Mouse (Mus musculus) forebrain, embryonic 13.5 days (tissue): ENCODE results near the gene Steap2. TPM values are rescaled to one million over a fixed set of nuclear protein-coding genes. Genes with fewer than 3 reads are reported as not detected.

Experiments
- ATAC-seq: fragments of 200-750 bp; cut with Nextera tagmentation; 2 replicates; pipeline ENCODE4 v1.8.0; 2017
- H3K27ac ChIP-seq: fragments of 300-500 bp; sonication (generic); 2 replicates; pipeline ENCODE4 v1.5.1; 2015; ENCODE audit warnings: inconsistent platforms, mild to moderate bottlenecking, moderate library complexity
- H3K27me3 ChIP-seq: fragments of 300-500 bp; sonication (generic); 2 replicates; pipeline ENCODE4 v1.6.1; 2015; ENCODE audit warnings: mild to moderate bottlenecking, inconsistent platforms
- H3K36me3 ChIP-seq: fragments of 300-500 bp; sonication (generic); 2 replicates; pipeline ENCODE4 v1.6.1; 2015; ENCODE audit warnings: mild to moderate bottlenecking, inconsistent platforms; ENCODE audit not compliant: poor library complexity, severe bottlenecking
- H3K4me1 ChIP-seq: fragments of 300-500 bp; sonication (generic); 2 replicates; pipeline ENCODE4 v1.6.1; 2015; ENCODE audit warnings: inconsistent platforms
- H3K4me2 ChIP-seq: fragments of 300-500 bp; sonication (generic); 2 replicates; pipeline ENCODE4 v1.6.1; 2015; ENCODE audit warnings: inconsistent platforms, mild to moderate bottlenecking, moderate library complexity
- H3K4me3 ChIP-seq: fragments of 300-500 bp; sonication (generic); 2 replicates; pipeline ENCODE4 v1.5.1; 2015; ENCODE audit warnings: mild to moderate bottlenecking, inconsistent platforms
- H3K9ac ChIP-seq: fragments of 300-500 bp; sonication (generic); 2 replicates; pipeline ENCODE4 v1.6.1; 2015; ENCODE audit warnings: mild to moderate bottlenecking, inconsistent platforms
- H3K9me3 ChIP-seq: fragments of 300-500 bp; sonication (generic); replicated peaks from 2 replicates; pipeline ENCODE4 v1.6.1; 2016; ENCODE audit warnings: inconsistent platforms
- WGBS: fragments of 180-500 bp; shearing (Covaris S2); methylation state at CpG from one replicate; pipeline ENCODE4 v1.1.7; 2015; 5-methylcytosine and 5-hydroxymethylcytosine counted together
- polyA plus RNA-seq: library from polyadenylated mRNA; unstranded; fragments of >200 nt; fragmentation: Nextera tagmentation; extraction: Ambion mirVana; gene quantifications from 2 replicates; pipeline ENCODE4 v1.2.1, GENCODE M21; 2015

Gene Steap2
- polyA plus RNA-seq, 1 experiment from 2014 or later = 5.4 TPM

DNA sequence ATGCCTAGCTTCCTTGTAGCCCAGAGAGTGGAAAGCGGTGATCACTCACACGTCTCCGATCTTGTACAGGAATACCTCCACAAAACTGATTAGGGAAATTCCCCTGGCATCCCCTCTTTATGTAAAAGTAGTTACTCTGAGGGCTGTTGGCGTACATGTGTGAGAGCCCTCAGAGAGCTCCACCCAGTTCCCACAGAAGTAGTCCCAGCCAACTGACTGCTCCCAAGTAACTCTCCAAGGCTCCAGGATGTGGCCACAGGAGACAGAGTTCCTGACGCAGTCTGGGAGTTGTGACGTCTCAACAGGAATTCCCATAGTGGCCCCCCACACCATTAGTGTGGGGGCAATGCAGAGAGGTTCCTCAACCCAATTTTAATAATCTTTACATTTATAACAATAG lies 31.3 kb downstream of the Steap2 start:
- 50% methylated on average over 6 of the region's 6 CpGs for WGBS
- no peaks in the 10 kb centered on the region for H3K9me3 ChIP-seq
- peaks cover 18% of the 10 kb centered on the region; the same call in 1 of the 2 replicates for H3K4me1 ChIP-seq
- H3K4me3 ChIP-seq = peak overlapping the region; percentile 71
- no peaks in the 10 kb centered on the region for H3K27me3 ChIP-seq
- peak; percentile 19 for ATAC-seq
- H3K4me2 ChIP-seq = peak overlapping the region; percentile 94
- no peaks in the 10 kb centered on the region for H3K36me3 ChIP-seq
- no peak overlapping the region for H3K9ac ChIP-seq
- no peak overlapping the region for H3K27ac ChIP-seq

- WGBS = 59% methylated on average over 2 of the region's 2 CpGs
- Histone ChIP-seq H3K4me2 (no peak overlapping the region), H3K4me3 (no peak overlapping the region), H3K9me3 (no peaks in the 10 kb centered on the region), H3K4me1 (peaks cover 5% of the 10 kb centered on the region; the same call in 1 of the 2 replicates), H3K27me3 (no peaks in the 10 kb centered on the region), H3K27ac (no peak overlapping the region), H3K36me3 (no peaks in the 10 kb centered on the region), H3K9ac (no peak overlapping the region)
- ATAC-seq = no peak
Observed at GRCm38 (mm10) chr5:5658680-5659079, 35.7 kb downstream of the Steap2 start.

- Histone ChIP-seq H3K4me1 (no peaks in the 10 kb centered on the region), H3K4me2 (no peak overlapping the region), H3K9ac (no peak overlapping the region), H3K9me3 (no peaks in the 10 kb centered on the region), H3K4me3 (no peak overlapping the region), H3K27ac (no peak overlapping the region), H3K27me3 (no peaks in the 10 kb centered on the region), H3K36me3 (no peaks in the 10 kb centered on the region)
- ATAC-seq = no peak
- 92% methylated on average over 2 of the region's 2 CpGs for WGBS
Observed at GRCm38 (mm10) chr5:5657932-5658331, 36.4 kb downstream of the Steap2 start.

DNA sequence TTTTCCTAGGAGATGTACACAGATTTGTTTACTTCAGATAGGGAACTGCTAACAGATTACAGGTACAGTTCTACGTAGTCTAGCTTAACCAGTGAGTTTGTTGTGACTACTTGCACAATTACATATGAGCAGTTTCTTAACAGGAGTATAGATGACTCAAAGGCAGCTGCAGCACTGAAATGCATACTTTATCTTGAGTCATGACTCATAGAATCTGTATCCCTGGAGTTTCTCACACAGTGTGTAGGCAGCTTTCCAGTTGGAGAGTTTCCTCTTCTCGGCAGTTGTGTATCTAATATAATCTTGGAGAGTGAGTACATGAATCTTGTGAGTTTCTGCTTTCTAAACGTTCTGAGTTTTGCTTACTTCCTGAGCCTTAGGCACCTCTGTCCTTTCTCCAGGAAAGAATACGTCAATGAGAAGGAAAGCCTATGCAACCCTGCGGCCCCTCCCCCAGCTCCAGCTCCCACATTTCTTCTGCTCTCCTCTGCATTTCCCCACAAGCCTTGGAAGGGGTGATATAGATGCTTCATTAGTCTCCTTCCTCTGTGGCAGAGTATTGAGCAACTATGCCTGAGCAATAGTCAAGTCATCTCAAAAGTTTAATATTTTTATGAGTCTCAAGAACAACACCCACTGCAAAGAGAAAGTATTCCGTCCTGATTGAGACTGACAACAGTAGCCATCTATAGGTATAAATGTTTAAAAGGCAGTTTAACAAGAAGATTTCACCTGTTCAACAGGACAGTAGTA lies 45.4 kb downstream of the Steap2 start:
- H3K36me3 ChIP-seq = no peaks in the 10 kb centered on the region
- H3K27me3 ChIP-seq = no peaks in the 10 kb centered on the region
- H3K27ac ChIP-seq = no peak overlapping the region
- no peak for ATAC-seq
- WGBS = 78% methylated on average over 6 of the region's 6 CpGs
- H3K4me2 ChIP-seq = no peak overlapping the region
- H3K4me1 ChIP-seq = no peaks in the 10 kb centered on the region
- H3K4me3 ChIP-seq = no peak overlapping the region
- H3K9me3 ChIP-seq = no peaks in the 10 kb centered on the region
- no peak overlapping the region for H3K9ac ChIP-seq

GRCm38 (mm10) chr5:5646173-5646572 lies 48.2 kb downstream of the Steap2 start:
- Histone ChIP-seq H3K36me3 (no peaks in the 10 kb centered on the region), H3K4me1 (no peaks in the 10 kb centered on the region), H3K4me3 (no peak overlapping the region), H3K9ac (no peak overlapping the region), H3K27me3 (no peaks in the 10 kb centered on the region), H3K27ac (no peak overlapping the region), H3K9me3 (no peaks in the 10 kb centered on the region), H3K4me2 (no peak overlapping the region)
- 8% methylated on average over 1 of the region's 1 CpGs for WGBS
- peak; percentile 51; the same call in 1 of the 2 replicates for ATAC-seq

GRCm38 (mm10) chr5:5638496-5638895 lies 55.9 kb downstream of the Steap2 start:
- Histone ChIP-seq H3K4me2 (no peak overlapping the region), H3K9me3 (no peaks in the 10 kb centered on the region), H3K36me3 (no peaks in the 10 kb centered on the region), H3K4me3 (no peak overlapping the region), H3K27me3 (no peaks in the 10 kb centered on the region), H3K9ac (no peak overlapping the region), H3K27ac (no peak overlapping the region), H3K4me1 (no peaks in the 10 kb centered on the region)
- WGBS = 56% methylated on average over 2 of the region's 2 CpGs
- no peak for ATAC-seq

GRCm38 (mm10) chr5:5625491-5625890 lies 68.9 kb downstream of the Steap2 start:
- Histone ChIP-seq H3K9ac (no peak overlapping the region), H3K27ac (no peak overlapping the region), H3K4me3 (no peak overlapping the region), H3K36me3 (no peaks in the 10 kb centered on the region), H3K4me1 (no peaks in the 10 kb centered on the region), H3K9me3 (no peaks in the 10 kb centered on the region), H3K27me3 (no peaks in the 10 kb centered on the region), H3K4me2 (no peak overlapping the region)
- WGBS = 86% methylated on average over 3 of the region's 3 CpGs
- ATAC-seq = no peak

DNA sequence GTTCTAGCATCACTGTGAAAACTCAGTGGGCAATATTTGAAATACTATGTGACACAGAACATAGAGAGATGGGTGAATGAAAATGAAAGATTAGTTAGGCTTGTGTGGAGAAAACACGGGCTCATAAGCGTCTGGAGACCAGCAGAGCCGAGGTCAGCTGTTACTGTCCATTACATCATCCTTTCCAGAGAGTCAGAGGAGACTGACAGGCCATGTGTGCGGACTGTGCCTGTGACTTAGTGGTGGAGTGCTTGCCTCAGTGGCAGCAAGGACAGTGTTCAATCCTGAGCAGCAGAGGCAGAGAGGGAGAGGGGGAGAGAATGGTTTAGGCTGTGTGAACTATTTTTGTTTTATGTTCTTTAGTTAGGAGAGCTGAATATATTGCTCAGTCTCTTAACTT lies 76.0 kb downstream of the Steap2 start:
- Histone ChIP-seq H3K9ac (no peak overlapping the region), H3K4me3 (no peak overlapping the region), H3K9me3 (no peaks in the 10 kb centered on the region), H3K27ac (no peak overlapping the region), H3K4me2 (no peak overlapping the region), H3K36me3 (no peaks in the 10 kb centered on the region), H3K4me1 (no peaks in the 10 kb centered on the region), H3K27me3 (no peaks in the 10 kb centered on the region)
- WGBS = 73% methylated on average over 4 of the region's 4 CpGs
- ATAC-seq = no peak

Other genes starting within 250 kb of the Steap2 start
- gene 1700015F17Rik, start 215.4 kb downstream of the Steap2 start, polyA plus RNA-seq = not detected in 2 replicates
- gene Cldn12, start 179.6 kb downstream of the Steap2 start, polyA plus RNA-seq = 24.1 and 29.1 TPM in 2 replicates
- 31.0 and 33.2 TPM in 2 replicates for gene Gtpbp10, start 135.0 kb downstream of the Steap2 start, polyA plus RNA-seq
- 6.4 and 7.1 TPM in 2 replicates for gene Gm8773, start 120.8 kb downstream of the Steap2 start, polyA plus RNA-seq
- gene Cfap69, start 30.3 kb downstream of the Steap2 start, polyA plus RNA-seq = 7.3 and 8.3 TPM in 2 replicates
- 3.5 and 4.8 TPM in 2 replicates for gene Steap1, start 54.7 kb upstream of the Steap2 start, polyA plus RNA-seq